Mouse (Mus musculus): ENCODE data around the gene Nrg4. TPM values are rescaled to one million over a fixed set of nuclear protein-coding genes. Genes with fewer than 3 reads are reported as not detected.

The Nrg4 gene
- polyA plus RNA-seq, 1 experiment from 2014 or later = 1.2 TPM

GRCm38 (mm10) chr9:55228149-55228548 lies 98.5 kb downstream of the Nrg4 start:
- Histone ChIP-seq H3K27ac (replicated peaks) (no peak overlapping the region), H3K4me1 (replicated peaks) (no peaks in the 10 kb centered on the region), H3K9me3 (no peaks in the 10 kb centered on the region), H3K9ac (no peak overlapping the region), H3K27me3 (no peaks in the 10 kb centered on the region), H3K36me3 (peaks cover 11% of the 10 kb centered on the region), H3K4me2 (no peak overlapping the region), H3K4me3 (no peak overlapping the region)
- WGBS = 90% methylated on average over 4 of the region's 4 CpGs
- ATAC-seq (ENCODE audit: low FRiP score, low read depth) = no peak

GRCm38 (mm10) chr9:55226251-55226650 lies 100.4 kb downstream of the Nrg4 start:
- no peak overlapping the region for H3K4me2 ChIP-seq
- no peak overlapping the region for H3K27ac ChIP-seq (replicated peaks)
- no peak overlapping the region for H3K4me3 ChIP-seq
- no peak overlapping the region for H3K9ac ChIP-seq
- 44% methylated on average over 3 of the region's 3 CpGs for WGBS
- peaks cover 28% of the 10 kb centered on the region for H3K36me3 ChIP-seq
- H3K27me3 ChIP-seq = no peaks in the 10 kb centered on the region
- ATAC-seq (ENCODE audit: low FRiP score, low read depth) = no peak
- H3K4me1 ChIP-seq (replicated peaks) = no peaks in the 10 kb centered on the region
- H3K9me3 ChIP-seq = no peaks in the 10 kb centered on the region

DNA sequence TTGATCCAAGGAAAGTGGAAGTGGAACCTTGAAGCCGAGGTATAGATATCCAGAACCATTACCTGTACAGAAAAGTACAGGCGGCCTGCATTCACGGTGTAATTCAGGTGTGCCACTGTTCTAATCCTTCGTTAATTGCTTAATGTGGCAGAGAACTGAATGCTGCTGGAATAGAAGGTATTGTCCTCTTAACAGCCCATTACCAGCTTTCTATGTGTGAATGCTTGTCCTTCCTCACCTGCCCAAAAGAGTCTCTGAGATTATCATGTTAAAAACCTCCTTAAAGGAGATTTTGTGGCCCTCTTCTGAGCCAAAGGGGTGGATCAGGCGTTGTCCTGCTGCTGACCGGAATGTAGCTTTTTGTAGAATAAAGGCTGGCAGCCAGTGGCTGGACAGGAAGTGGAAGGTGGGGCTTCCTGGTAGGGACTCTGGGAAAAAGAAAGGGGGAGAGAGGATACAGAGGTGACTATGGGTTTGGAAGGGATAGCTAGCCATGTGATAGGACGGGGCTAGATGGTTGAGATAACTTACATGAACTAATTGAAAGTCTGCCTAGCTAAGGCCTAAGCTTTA lies 101.4 kb downstream of the Nrg4 start:
- Histone ChIP-seq H3K9ac (no peak overlapping the region), H3K27ac (replicated peaks) (no peak overlapping the region), H3K27me3 (no peaks in the 10 kb centered on the region), H3K4me3 (no peak overlapping the region), H3K4me1 (replicated peaks) (no peaks in the 10 kb centered on the region), H3K4me2 (no peak overlapping the region), H3K9me3 (no peaks in the 10 kb centered on the region), H3K36me3 (peaks cover 38% of the 10 kb centered on the region)
- ATAC-seq (ENCODE audit: low FRiP score, low read depth) = no peak
- 92% methylated on average over 7 of the region's 7 CpGs for WGBS

DNA sequence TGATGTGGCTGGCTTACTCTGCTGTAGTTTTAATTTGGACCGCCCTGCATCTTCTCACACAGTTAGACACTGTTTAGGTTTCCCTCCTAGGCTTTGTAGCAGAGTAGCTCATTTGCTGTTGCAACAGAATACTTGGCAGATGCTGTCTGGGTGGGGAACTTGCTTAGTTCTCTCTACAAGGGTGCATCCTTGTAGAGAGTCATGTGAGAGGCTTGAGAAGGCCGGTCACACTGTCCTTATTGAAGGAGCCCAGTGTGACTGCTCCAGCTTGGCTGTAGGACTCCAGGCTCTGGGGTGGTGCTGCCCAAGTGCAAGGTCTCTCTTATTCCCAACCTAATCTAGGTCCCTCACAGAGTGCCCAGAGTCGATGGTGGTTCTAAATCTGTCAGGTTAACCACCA lies 109.3 kb downstream of the Nrg4 start:
- H3K9me3 ChIP-seq = no peaks in the 10 kb centered on the region
- 96% methylated on average over 3 of the region's 3 CpGs for WGBS
- H3K4me2 ChIP-seq = no peak overlapping the region
- no peaks in the 10 kb centered on the region for H3K27me3 ChIP-seq
- H3K4me1 ChIP-seq (replicated peaks) = no peaks in the 10 kb centered on the region
- H3K27ac ChIP-seq (replicated peaks) = no peak overlapping the region
- no peak overlapping the region for H3K9ac ChIP-seq
- no peak overlapping the region for H3K4me3 ChIP-seq
- ATAC-seq (ENCODE audit: low FRiP score, low read depth) = no peak
- peaks cover 83% of the 10 kb centered on the region for H3K36me3 ChIP-seq

GRCm38 (mm10) chr9:55216078-55216477 lies 110.6 kb downstream of the Nrg4 start:
- no peak for ATAC-seq (ENCODE audit: low FRiP score, low read depth)
- Histone ChIP-seq H3K4me2 (no peak overlapping the region), H3K9me3 (no peaks in the 10 kb centered on the region), H3K9ac (no peak overlapping the region), H3K4me3 (no peak overlapping the region), H3K36me3 (peaks cover 70% of the 10 kb centered on the region), H3K27me3 (no peaks in the 10 kb centered on the region), H3K4me1 (replicated peaks) (peaks cover 7% of the 10 kb centered on the region; the same call in 1 of the 2 replicates), H3K27ac (replicated peaks) (no peak overlapping the region)
- WGBS = 51% methylated on average over 2 of the region's 2 CpGs

- H3K27me3 ChIP-seq = no peaks in the 10 kb centered on the region
- no peaks in the 10 kb centered on the region for H3K9me3 ChIP-seq
- no peak overlapping the region for H3K9ac ChIP-seq
- no peak overlapping the region for H3K4me2 ChIP-seq
- H3K4me1 ChIP-seq (replicated peaks) = peaks cover 11% of the 10 kb centered on the region
- WGBS = 73% methylated on average over 3 of the region's 3 CpGs
- H3K27ac ChIP-seq (replicated peaks) = no peak overlapping the region
- H3K36me3 ChIP-seq = peaks cover 65% of the 10 kb centered on the region
- no peak overlapping the region for H3K4me3 ChIP-seq
- ATAC-seq (ENCODE audit: low FRiP score, low read depth) = no peak
These were observed 111.0 kb downstream of the Nrg4 start for GRCm38 (mm10) chr9:55215648-55216047.

GRCm38 (mm10) chr9:55215056-55215455 lies 111.6 kb downstream of the Nrg4 start:
- WGBS = 94% methylated on average over 3 of the region's 3 CpGs
- H3K27ac ChIP-seq (replicated peaks) = no peak overlapping the region
- H3K4me1 ChIP-seq (replicated peaks) = peaks cover 17% of the 10 kb centered on the region
- no peak overlapping the region for H3K4me3 ChIP-seq
- no peak overlapping the region for H3K4me2 ChIP-seq
- no peaks in the 10 kb centered on the region for H3K9me3 ChIP-seq
- ATAC-seq (ENCODE audit: low FRiP score, low read depth) = no peak
- no peak overlapping the region for H3K9ac ChIP-seq
- no peaks in the 10 kb centered on the region for H3K27me3 ChIP-seq
- H3K36me3 ChIP-seq = peaks cover 59% of the 10 kb centered on the region

GRCm38 (mm10) chr9:55213396-55213795 lies 113.2 kb downstream of the Nrg4 start:
- no peak overlapping the region for H3K4me2 ChIP-seq
- H3K9me3 ChIP-seq = no peaks in the 10 kb centered on the region
- H3K27ac ChIP-seq (replicated peaks) = no peak overlapping the region
- H3K4me3 ChIP-seq = no peak overlapping the region
- no peaks in the 10 kb centered on the region for H3K27me3 ChIP-seq
- peaks cover 26% of the 10 kb centered on the region for H3K4me1 ChIP-seq (replicated peaks)
- H3K36me3 ChIP-seq = peaks cover 46% of the 10 kb centered on the region
- ATAC-seq (ENCODE audit: low FRiP score, low read depth) = no peak
- H3K9ac ChIP-seq = no peak overlapping the region
- WGBS = 97% methylated on average over 1 of the region's 1 CpGs

DNA sequence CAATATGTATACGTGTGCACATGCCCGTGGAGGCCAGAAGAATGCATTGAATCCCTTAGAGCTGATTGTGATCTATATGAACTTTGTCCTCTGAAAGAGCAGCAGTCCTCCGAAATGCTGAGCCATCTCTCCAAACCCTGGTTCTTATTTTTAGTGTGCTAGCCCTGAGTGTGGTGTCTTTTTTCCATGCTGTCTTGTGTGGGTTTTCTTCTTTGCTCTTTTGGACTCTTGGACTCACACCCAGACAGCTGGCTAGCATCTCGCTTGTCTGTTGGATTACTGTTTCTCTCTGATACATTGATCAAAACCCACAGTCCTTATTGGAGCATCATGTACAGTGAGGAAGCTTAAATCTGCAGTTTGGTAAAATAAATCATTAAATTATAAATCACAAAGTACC lies 115.0 kb downstream of the Nrg4 start:
- no peak overlapping the region for H3K9ac ChIP-seq
- no peak overlapping the region for H3K4me2 ChIP-seq
- no peaks in the 10 kb centered on the region for H3K27me3 ChIP-seq
- no peak overlapping the region for H3K27ac ChIP-seq (replicated peaks)
- ATAC-seq (ENCODE audit: low FRiP score, low read depth) = no peak
- peaks cover 32% of the 10 kb centered on the region for H3K4me1 ChIP-seq (replicated peaks)
- WGBS = 79% methylated on average over 4 of the region's 4 CpGs
- no peaks in the 10 kb centered on the region for H3K9me3 ChIP-seq
- peaks cover 32% of the 10 kb centered on the region for H3K36me3 ChIP-seq
- no peak overlapping the region for H3K4me3 ChIP-seq

- H3K36me3 ChIP-seq = peaks cover 15% of the 10 kb centered on the region
- no peaks in the 10 kb centered on the region for H3K27me3 ChIP-seq
- WGBS = under 1% methylated on average over 64 of the region's 65 CpGs
- H3K9ac ChIP-seq = peak within 1 kb of the TSS; percentile 61
- H3K27ac ChIP-seq (replicated peaks) = peak within 1 kb of the TSS; percentile 87
- peaks cover 32% of the 10 kb centered on the region for H3K4me1 ChIP-seq (replicated peaks)
- no peaks in the 10 kb centered on the region for H3K9me3 ChIP-seq
- peak within 1 kb of the TSS; percentile 71 for H3K4me2 ChIP-seq
- peak within 1 kb of the TSS; percentile 52 for H3K4me3 ChIP-seq
- peak; percentile 98 for ATAC-seq (ENCODE audit: low FRiP score, low read depth)
These were observed 117.7 kb downstream of the Nrg4 start, which contains the start of gene Fbxo22 for GRCm38 (mm10) chr9:55208790-55209481. Fbxo22 (plus strand) TSS chr9:55208925.

DNA sequence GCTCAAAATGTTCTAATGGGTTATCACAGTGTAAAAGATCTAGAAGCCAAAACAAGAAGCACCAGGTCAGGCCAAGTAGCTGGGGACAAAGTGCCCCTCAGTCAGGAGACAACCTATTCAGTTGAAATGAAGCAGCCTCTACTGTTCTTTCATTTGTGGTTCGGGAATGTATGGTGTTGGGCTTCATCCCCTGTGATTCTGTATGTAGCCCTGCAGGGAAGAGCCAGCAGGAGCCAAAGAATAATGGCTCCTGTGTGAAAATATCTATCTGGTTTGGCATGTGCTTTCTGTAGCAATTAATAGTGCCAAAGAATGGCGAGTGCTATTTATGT lies 118.2 kb downstream of the Nrg4 start:
- H3K9ac ChIP-seq = peak overlapping the region; percentile 61
- peaks cover 32% of the 10 kb centered on the region for H3K4me1 ChIP-seq (replicated peaks)
- H3K36me3 ChIP-seq = peaks cover 13% of the 10 kb centered on the region
- no peaks in the 10 kb centered on the region for H3K27me3 ChIP-seq
- no peaks in the 10 kb centered on the region for H3K9me3 ChIP-seq
- WGBS = 0% methylated on average over 2 of the region's 2 CpGs
- ATAC-seq (ENCODE audit: low FRiP score, low read depth) = peak; percentile 41; the same call in 1 of the 2 replicates
- H3K4me2 ChIP-seq = peak overlapping the region; percentile 71
- H3K4me3 ChIP-seq = peak overlapping the region; percentile 52
- peak overlapping the region; percentile 87 for H3K27ac ChIP-seq (replicated peaks)

- no peaks in the 10 kb centered on the region for H3K27me3 ChIP-seq
- 56% methylated on average over 2 of the region's 2 CpGs for WGBS
These were observed 127.3 kb downstream of the Nrg4 start for GRCm38 (mm10) chr9:55199348-55199747.

More at GRCm38 (mm10) chr9:55199348-55199747, 127.3 kb downstream of the Nrg4 start:
- ATAC-seq (ENCODE audit: low FRiP score, low read depth) = no peak
- Histone ChIP-seq H3K36me3 (peaks cover 9% of the 10 kb centered on the region; the same call in 1 of the 2 replicates), H3K9ac (no peak overlapping the region), H3K4me2 (no peak overlapping the region), H3K27ac (replicated peaks) (no peak overlapping the region), H3K9me3 (no peaks in the 10 kb centered on the region), H3K4me3 (no peak overlapping the region), H3K4me1 (replicated peaks) (no peaks in the 10 kb centered on the region)

All from hindbrain, embryonic 15.5 days (tissue).